24 mouse cellular contexts compared by ENCODE assay signal in genomic region chr11:17023206-17023605, GRCm38 (mm10). TPM values are rescaled to one million over a fixed set of nuclear protein-coding genes. Genes with fewer than 3 reads are reported as not detected.
A peak's percentile ranks its signal among the peaks of the same experiment; 100 is the strongest.
DNase-seq lines count a peak whose midpoint lies in the region; ATAC-seq lines count a peak whose summit lies in the region.
"Had no signal": no experiment of that assay in that cellular context is flagged by ENCODE, and none has a peak within 500 bp of the region (broad histone marks: within the 10 kb centered on the region; RNA-seq: fewer than 3 reads in every experiment).

No protein-coding gene starts in this region.

- peak; percentile 41 to 48 for DNase-seq in heart, adult 18-20 months
- peak; percentile 22 for DNase-seq in liver, embryonic 11.5 days (ENCODE audit: low spot score)
- peak; percentile 21 to 51 for DNase-seq in cerebellum, adult 18-20 months
- DNase-seq in cerebellum, postnatal 14 days = peak; percentile 27 to 44
- DNase-seq in neural tube, embryonic 10.5 days (ENCODE audit: extremely low spot score, low spot score) = no peak
- no peak for DNase-seq in Muller cell, postnatal 12 days (ENCODE audit: inconsistent ontology term)
- DNase-seq: adrenal gland, adult 2 months; gastrocnemius, postnatal 10 days; kidney, adult 11 months; liver; liver, postnatal 0 days; right cerebral cortex, postnatal 14 days; thymus, adult 2 months had no signal

- H3K4me1 ChIP-seq in heart, embryonic 11.5 days (ENCODE audit: control insufficient read depth, insufficient read depth, low read length) = no peaks in the 10 kb centered on the region
- H3K4me1 ChIP-seq in liver, embryonic 11.5 days (replicated peaks; ENCODE audit: control insufficient read depth, insufficient read depth, low read length) = no peaks in the 10 kb centered on the region; the same call in 1 of the 2 replicates
- H3K4me1 ChIP-seq in liver, embryonic 12.5 days = peaks cover 4% of the 10 kb centered on the region; the same call in 1 of the 2 replicates
- H3K4me1 ChIP-seq: hindbrain, embryonic 13.5 days; limb, embryonic 10.5 days; midbrain, embryonic 13.5 days had no signal

- no peak overlapping the region for H3K9ac ChIP-seq in heart, embryonic 11.5 days (ENCODE audit: low read depth, low read length)
- H3K9ac ChIP-seq in liver, embryonic 11.5 days (ENCODE audit: low read depth, low read length) = no peak overlapping the region
- H3K9ac ChIP-seq in liver, embryonic 12.5 days = no peak overlapping the region
- H3K9ac ChIP-seq: hindbrain, embryonic 13.5 days; liver, postnatal 0 days; midbrain, embryonic 13.5 days had no signal

- H3K4me2 ChIP-seq in heart, embryonic 11.5 days = no peak overlapping the region
- no peak overlapping the region for H3K4me2 ChIP-seq in liver, embryonic 11.5 days
- H3K4me2 ChIP-seq in liver, embryonic 12.5 days = no peak overlapping the region
- H3K4me2 ChIP-seq: hindbrain, embryonic 13.5 days; midbrain, embryonic 13.5 days had no signal

- H3K36me3 ChIP-seq in heart, embryonic 11.5 days (ENCODE audit: control insufficient read depth, insufficient read depth, low read length) = no peaks in the 10 kb centered on the region
- H3K36me3 ChIP-seq in liver, embryonic 11.5 days (ENCODE audit: control insufficient read depth, insufficient read depth, low read length) = no peaks in the 10 kb centered on the region
- H3K36me3 ChIP-seq in liver, embryonic 12.5 days = no peaks in the 10 kb centered on the region
- H3K36me3 ChIP-seq: G1E; limb, embryonic 10.5 days; midbrain, embryonic 13.5 days had no signal

- peaks cover 7% of the 10 kb centered on the region for H3K9me3 ChIP-seq in heart, embryonic 11.5 days (replicated peaks; ENCODE audit: control insufficient read depth, low read length)
- H3K9me3 ChIP-seq in liver, embryonic 11.5 days (ENCODE audit: control insufficient read depth, low read length) = 0 out of 2 replicates have a peak, but pooled peaks cover 2% of the 10 kb centered on the region
- H3K9me3 ChIP-seq in liver, embryonic 12.5 days (replicated peaks) = no peaks in the 10 kb centered on the region
- H3K9me3 ChIP-seq: G1E; limb, embryonic 10.5 days had no signal

- no peak for ATAC-seq in heart, embryonic 11.5 days (replicated peaks; ENCODE audit: insufficient number of reproducible peaks, low FRiP score, low TSS enrichment)
- ATAC-seq in liver, embryonic 11.5 days (replicated peaks; ENCODE audit: low FRiP score) = no peak
- ATAC-seq in liver, embryonic 12.5 days = no peak
- ATAC-seq: forebrain, embryonic 14.5 days; liver, postnatal 0 days; midbrain, embryonic 13.5 days had no signal

- 70% methylated on average over 6 of the region's 6 CpGs for WGBS in heart, embryonic 11.5 days (ENCODE audit: insufficient replicate concordance)
- 81% methylated on average over 6 of the region's 6 CpGs for WGBS in liver, embryonic 11.5 days
- 77% methylated on average over 6 of the region's 6 CpGs for WGBS in liver, embryonic 12.5 days (ENCODE audit: insufficient replicate concordance)

- no peak overlapping the region for H3K27ac ChIP-seq in heart, embryonic 11.5 days (ENCODE audit: low read depth, low read length)
- no peak overlapping the region for H3K27ac ChIP-seq in liver, embryonic 11.5 days (ENCODE audit: low read depth, low read length)
- H3K27ac ChIP-seq in liver, embryonic 12.5 days = no peak overlapping the region
- H3K27ac ChIP-seq: hindbrain, embryonic 13.5 days; kidney, postnatal 0 days; limb, embryonic 10.5 days; midbrain, embryonic 13.5 days; stomach, postnatal 0 days had no signal

- no peaks in the 10 kb centered on the region for H3K27me3 ChIP-seq in heart, embryonic 11.5 days (ENCODE audit: control insufficient read depth, insufficient read depth, low read length)
- no peaks in the 10 kb centered on the region for H3K27me3 ChIP-seq in liver, embryonic 11.5 days (replicated peaks; ENCODE audit: control insufficient read depth, insufficient read depth, low read length)
- no peaks in the 10 kb centered on the region for H3K27me3 ChIP-seq in liver, embryonic 12.5 days (replicated peaks)
- H3K27me3 ChIP-seq: CH12.LX; hindbrain, embryonic 13.5 days; midbrain, embryonic 13.5 days had no signal

- H3K4me3 ChIP-seq in heart, embryonic 11.5 days (ENCODE audit: low read depth, low read length) = no peak overlapping the region
- H3K4me3 ChIP-seq in liver, embryonic 11.5 days (ENCODE audit: low read depth, low read length) = no peak overlapping the region
- no peak overlapping the region for H3K4me3 ChIP-seq in liver, embryonic 12.5 days
- H3K4me3 ChIP-seq: hindbrain, embryonic 13.5 days; limb, embryonic 10.5 days; megakaryocyte, embryonic 14.5 days; midbrain, embryonic 13.5 days had no signal

RNA-seq across cellular contexts. Expression of gene Cnrip1, which starts 28.2 kb away (rescaled TPM):
- 1 to 10 TPM; 3.1 to 3.4 TPM for total RNA-seq in heart, adult 18-20 months (2021)
- 10.7 and 11.2 TPM in 2 replicates for polyA plus RNA-seq in heart, embryonic 11.5 days (2014; fragmentation: Nextera tagmentation; extraction: Ambion mirVana)
- 11.8 and 13.0 TPM in 2 replicates for polyA plus RNA-seq in liver, embryonic 11.5 days (2014; fragmentation: Nextera tagmentation; extraction: Ambion mirVana)
- 5.7 and 6.6 TPM in 2 replicates for polyA plus RNA-seq in liver, embryonic 12.5 days (2016; fragmentation: Nextera tagmentation; extraction: Ambion mirVana)
- total RNA-seq: CH12.LX had no signal
- polyA plus RNA-seq: G1E had no signal

RNA-seq across cellular contexts. Expression of gene Plek, which starts 29.0 kb away (rescaled TPM):
- total RNA-seq in heart, adult 18-20 months (2021) = 1 to 10 TPM; 3.6 to 5.6 TPM
- 8.3 and 10.5 TPM in 2 replicates for polyA plus RNA-seq in heart, embryonic 11.5 days (2014; fragmentation: Nextera tagmentation; extraction: Ambion mirVana)
- polyA plus RNA-seq in liver, embryonic 11.5 days (2014; fragmentation: Nextera tagmentation; extraction: Ambion mirVana) = 59.8 and 66.0 TPM in 2 replicates
- polyA plus RNA-seq in liver, embryonic 12.5 days (2016; fragmentation: Nextera tagmentation; extraction: Ambion mirVana) = 42.4 and 47.2 TPM in 2 replicates

Comparison
In these comparisons a context has a peak if more than half of its experiments do, and no peak if none do; other contexts are left out.
1. DNase-seq: peak in heart, adult 18-20 months (2 of 2), liver, embryonic 11.5 days (single experiment), cerebellum, adult 18-20 months (2 of 2) and cerebellum, postnatal 14 days (2 of 2); none in neural tube, embryonic 10.5 days (single experiment) and Muller cell, postnatal 12 days (single experiment).